Mouse (Mus musculus) G1E (cell line): ENCODE measurements around the gene Rftn2. TPM values are rescaled to one million over a fixed set of nuclear protein-coding genes. Genes with fewer than 3 reads are reported as not detected.
A peak's percentile ranks its signal among the peaks of the same experiment; 100 is the strongest.

ENCODE experiments used
- ATAC-seq: 2 replicates; pipeline ENCODE4 v1.8.0; 2016; ENCODE audit warnings: mild to moderate bottlenecking; ENCODE audit not compliant: insufficient number of reproducible peaks, poor library complexity, low FRiP score, severe bottlenecking; ENCODE audit errors: extremely low read depth
- DNase-seq: peaks from one replicate; pipeline ENCODE4 v3.0.0; 2012; ENCODE audit warnings: low spot score
- H3K27me3 ChIP-seq: 2 replicates; pipeline ENCODE4 v1.6.1; 2012; ENCODE audit warnings: mild to moderate bottlenecking, low read length, inconsistent platforms; ENCODE audit not compliant: insufficient read depth
- H3K36me3 ChIP-seq: replicated peaks from 2 replicates; pipeline ENCODE3; 2012; ENCODE audit warnings: mild to moderate bottlenecking, inconsistent platforms
- H3K4me1 ChIP-seq: 2 replicates; pipeline ENCODE4 v1.6.1; 2012; ENCODE audit warnings: low read depth, low read length, inconsistent platforms, mixed read lengths; ENCODE audit not compliant: insufficient read depth
- H3K4me3 ChIP-seq: 2 replicates; pipeline ENCODE4 v1.5.1; 2012; ENCODE audit warnings: low read depth, mild to moderate bottlenecking, inconsistent platforms, low read length, moderate library complexity, mixed read lengths
- H3K9me3 ChIP-seq: replicated peaks from 2 replicates; pipeline ENCODE4 v1.6.1; 2012; ENCODE audit warnings: inconsistent platforms
- CTCF ChIP-seq: IDR thresholded peaks from 2 replicates; pipeline ENCODE4 v1.5.1; 2012; ENCODE audit warnings: low read depth, low read length, inconsistent platforms, mixed read lengths
- GATA1 ChIP-seq: IDR thresholded peaks from 2 replicates; pipeline ENCODE4 v1.6.1; 2012; ENCODE audit warnings: borderline replicate concordance, low read length, inconsistent platforms, mixed read lengths
- GATA2 ChIP-seq: IDR thresholded peaks from 2 replicates; pipeline ENCODE4 v1.6.1; 2012; ENCODE audit warnings: low read depth, low read length, inconsistent platforms, borderline replicate concordance
- POLR2AphosphoS5 ChIP-seq: IDR thresholded peaks from 2 replicates; pipeline ENCODE4 v1.6.1; 2012; ENCODE audit warnings: low read depth, low read length, inconsistent platforms; ENCODE audit not compliant: insufficient replicate concordance
- TAL1 ChIP-seq: conservative IDR thresholded peaks from 2 replicates; pipeline ENCODE4 v1.6.1; 2012; ENCODE audit warnings: low read depth, low read length, inconsistent platforms, mixed read lengths
- polyA plus RNA-seq: library from polyadenylated mRNA; stranded (reverse); fragments of >175 nt; gene quantifications from 2 replicates; pipeline ENCODE4 v1.2.3, GENCODE M21; 2012
- total RNA-seq, 2 experiments: library from RNA; stranded (forward) in 1 of 2; stranded (reverse) in 1 of 2; fragments of 200-1000 nt in 1 of 2; fragments of >200 nt in 1 of 2; fragmentation: Nextera tagmentation in 1 of 2; gene quantifications; 2 replicates each; pipeline ENCODE4 v1.2.3; 2014 to 2017

Gene Rftn2
- total and polyA plus RNA-seq, 3 experiments: 0.08 to 3.2 (median 2.5) TPM

- Histone ChIP-seq H3K4me3 (peak overlapping the region; percentile 86), H3K27me3 (peaks cover 6% of the 10 kb centered on the region), H3K36me3 (peaks cover 33% of the 10 kb centered on the region), H3K4me1 (peaks cover 55% of the 10 kb centered on the region), H3K9me3 (no peaks in the 10 kb centered on the region)
- TF ChIP-seq TAL1 (no peak), GATA1 (no peak), GATA2 (no peak), CTCF (no peak), POLR2AphosphoS5 (no peak)
- no peak for ATAC-seq
- peak; percentile 21 for DNase-seq
Observed at GRCm38 (mm10) chr1:55237643-55238161, 11.1 kb upstream of the Rftn2 start.

GRCm38 (mm10) chr1:55236890-55237642, 10.5 kb upstream of the Rftn2 start, which contains the start of gene Mars2:
Mars2 (plus strand) TSS chr1:55237177.
- ATAC-seq: peak; percentile 84
- Histone ChIP-seq H3K36me3 (peaks cover 27% of the 10 kb centered on the region), H3K27me3 (peaks cover 6% of the 10 kb centered on the region), H3K4me1 (peaks cover 50% of the 10 kb centered on the region), H3K4me3 (peak within 1 kb of the TSS; percentile 86), H3K9me3 (no peaks in the 10 kb centered on the region)
- DNase-seq: peak; percentile 98
- no peak for TF ChIP-seq POLR2AphosphoS5
- TF ChIP-seq GATA1: no peak
- no peak for TF ChIP-seq TAL1
- TF ChIP-seq CTCF: no peak
- no peak for TF ChIP-seq GATA2

- ATAC-seq: no peak
- peaks cover 6% of the 10 kb centered on the region for H3K27me3 ChIP-seq
- TF ChIP-seq GATA2 (no peak), CTCF (no peak), TAL1 (no peak), GATA1 (no peak), POLR2AphosphoS5 (no peak)
- DNase-seq: peak; percentile 19
- H3K4me1 ChIP-seq: peaks cover 44% of the 10 kb centered on the region
- H3K36me3 ChIP-seq: peaks cover 21% of the 10 kb centered on the region
- no peaks in the 10 kb centered on the region for H3K9me3 ChIP-seq
- peak overlapping the region; percentile 86 for H3K4me3 ChIP-seq
Observed at GRCm38 (mm10) chr1:55236487-55236886, 9.9 kb upstream of the Rftn2 start.

- Histone ChIP-seq H3K4me3 (no peak overlapping the region), H3K27me3 (peaks cover 11% of the 10 kb centered on the region), H3K4me1 (peaks cover 30% of the 10 kb centered on the region), H3K36me3 (peaks cover 7% of the 10 kb centered on the region), H3K9me3 (no peaks in the 10 kb centered on the region)
- DNase-seq (no peak), ATAC-seq (no peak)
- no peak for TF ChIP-seq GATA1
- no peak for TF ChIP-seq TAL1
- no peak for TF ChIP-seq GATA2
- TF ChIP-seq POLR2AphosphoS5: no peak
- TF ChIP-seq CTCF: no peak
Observed at GRCm38 (mm10) chr1:55234910-55235520, 8.4 kb upstream of the Rftn2 start.

GRCm38 (mm10) chr1:55228256-55228884, 1.8 kb upstream of the Rftn2 start:
- H3K9me3 ChIP-seq: no peaks in the 10 kb centered on the region
- ATAC-seq (no peak), DNase-seq (no peak)
- H3K4me1 ChIP-seq: no peaks in the 10 kb centered on the region; the same call in 1 of the 2 replicates
- H3K36me3 ChIP-seq: no peaks in the 10 kb centered on the region
- no peak overlapping the region for H3K4me3 ChIP-seq
- H3K27me3 ChIP-seq: peaks cover 30% of the 10 kb centered on the region
- TF ChIP-seq TAL1 (no peak), GATA2 (no peak), CTCF (no peak), GATA1 (no peak)

GRCm38 (mm10) chr1:55227376-55227775, 794 bp upstream of the Rftn2 start:
- H3K36me3 ChIP-seq: no peaks in the 10 kb centered on the region
- no peak overlapping the region for H3K4me3 ChIP-seq
- H3K27me3 ChIP-seq: peaks cover 27% of the 10 kb centered on the region
- TF ChIP-seq GATA2 (no peak), POLR2AphosphoS5 (no peak), CTCF (no peak), GATA1 (no peak), TAL1 (no peak)
- ATAC-seq: no peak
- no peak for DNase-seq
- no peaks in the 10 kb centered on the region; the same call in 1 of the 2 replicates for H3K4me1 ChIP-seq
- no peaks in the 10 kb centered on the region for H3K9me3 ChIP-seq
